Mouse (Mus musculus) brain, embryonic 14.5 days (tissue): ENCODE measurements around the gene Zc3h13.

Source experiments
- CTCF ChIP-seq: fragments of 200-500 bp; IDR thresholded peaks from 2 replicates; pipeline ENCODE4 v1.5.1; 2012; ENCODE audit warnings: inconsistent platforms, mild to moderate bottlenecking, moderate library complexity, borderline replicate concordance; ENCODE audit not compliant: insufficient read depth, insufficient read length; ENCODE audit errors: extremely low read depth
- POLR2A ChIP-seq: fragments of 200-500 bp; IDR thresholded peaks from 2 replicates; pipeline ENCODE4 v1.6.1; 2012; ENCODE audit warnings: mild to moderate bottlenecking, inconsistent platforms, borderline replicate concordance; ENCODE audit not compliant: poor library complexity, insufficient read depth, insufficient read length, severe bottlenecking; ENCODE audit errors: extremely low read depth

DNA sequence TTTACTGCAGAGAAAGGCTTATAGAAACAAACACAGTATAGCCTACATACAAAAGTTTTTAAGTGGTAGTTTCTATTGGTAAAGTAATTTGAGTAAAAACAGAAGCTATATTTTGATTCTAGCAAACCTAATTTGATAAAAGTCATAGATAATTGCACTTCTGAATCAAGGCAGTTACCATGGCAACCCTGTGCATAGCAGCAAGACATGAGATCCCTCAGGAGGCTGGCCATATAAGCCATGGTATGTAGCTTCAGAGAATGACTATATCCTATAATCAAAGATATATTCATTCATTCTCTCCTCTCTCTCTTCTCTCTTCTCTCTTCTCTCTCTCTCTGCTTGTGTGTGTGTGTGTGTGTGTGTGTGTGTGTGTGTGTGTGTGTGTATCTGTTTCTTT is 23.7 kb downstream of the Zc3h13 start:
- TF ChIP-seq CTCF, result no peak
- no peak for TF ChIP-seq POLR2A
